Mouse (Mus musculus): ENCODE results near the gene Tnk2. TPM values are rescaled to one million over a fixed set of nuclear protein-coding genes. Genes with fewer than 3 reads are reported as not detected.
A peak's percentile ranks its signal among the peaks of the same experiment; 100 is the strongest.

Gene Tnk2
- total RNA-seq, 1 experiment, result 47.1 TPM

DNA sequence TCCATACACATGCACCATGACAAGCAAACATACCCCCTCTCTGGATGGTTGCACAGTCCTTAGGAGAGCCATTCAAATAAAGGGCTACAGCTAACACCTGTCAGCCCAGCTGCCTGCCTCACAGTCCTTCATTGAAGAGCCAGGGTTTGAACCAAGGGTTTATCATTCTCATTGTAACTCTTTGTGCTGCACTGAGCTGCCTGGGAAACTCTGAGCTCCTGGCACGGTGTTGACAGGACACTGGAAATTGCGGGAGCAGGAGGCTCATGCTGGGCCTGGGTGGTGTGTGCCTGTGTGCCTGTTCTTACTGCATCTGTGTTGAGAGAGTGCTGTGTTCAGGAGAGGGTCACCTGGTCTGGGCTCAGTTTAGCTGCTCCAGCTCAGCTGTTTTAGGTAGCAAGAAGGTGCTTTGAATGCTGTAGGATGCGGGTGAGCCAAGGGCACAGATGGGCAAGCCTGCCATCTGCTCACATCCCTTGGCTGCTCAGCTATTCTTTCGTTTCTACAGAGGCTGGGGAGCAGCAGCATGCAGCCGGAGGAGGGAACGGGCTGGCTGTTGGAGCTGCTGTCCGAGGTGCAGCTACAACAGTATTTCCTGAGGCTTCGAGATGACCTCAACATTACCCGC, 19.7 kb downstream of the Tnk2 start:
- Histone ChIP-seq H3K9ac (ENCODE audit: insufficient read depth, low read depth, low read length, poor library complexity, severe bottlenecking) (no peak overlapping the region), H3K27ac (ENCODE audit: insufficient read depth, low read depth, low read length, poor library complexity, severe bottlenecking) (no peak overlapping the region), H3K4me3 (ENCODE audit: insufficient read depth in 1 of 2, low read depth in 1 of 2, low read length in 2 of 2, poor library complexity in 1 of 2, severe bottlenecking in 1 of 2) (no peak overlapping the region), H3K9me3 (ENCODE audit: control insufficient read depth, insufficient read depth, low read depth, low read length) (no peaks in the 10 kb centered on the region), H3K36me3 (ENCODE audit: control insufficient read depth, insufficient read depth, low read length, poor library complexity, severe bottlenecking) (peaks cover 14% of the 10 kb centered on the region; the same call in 1 of the 2 replicates), H3K4me1 (ENCODE audit: control insufficient read depth in 2 of 2, insufficient read depth in 2 of 2, low read length in 2 of 2, poor library complexity in 1 of 2) (peaks cover 8 to 54% of the 10 kb centered on the region in 2 experiments; a peak in 3 of 4 replicates)
- TF ChIP-seq ZNF384 (IDR thresholded peaks at IDR 0.05; ENCODE audit: low read depth, low read length), result no peak
- TF ChIP-seq ZC3H11A (IDR thresholded peaks at IDR 0.05; ENCODE audit: borderline replicate concordance, low read depth, low read length), result no peak
- no peak for TF ChIP-seq MAFK (IDR thresholded peaks at IDR 0.05; ENCODE audit: insufficient read depth, low read depth, low read length)
- no peak for TF ChIP-seq CHD2 (IDR thresholded peaks at IDR 0.05; ENCODE audit: low read depth, low read length)
- TF ChIP-seq HCFC1 (IDR thresholded peaks at IDR 0.05; ENCODE audit: borderline replicate concordance, insufficient read depth, low read length), result no peak
- in situ Hi-C loops (cut with MboI; ENCODE audit: low sequenced_read_pairs in 2 of 2, unreplicated experiment in 2 of 2), result no loop called here
- no peak for DNase-seq (ENCODE audit: low read depth, low spot score)

- in situ Hi-C loops (cut with MboI; ENCODE audit: low sequenced_read_pairs in 2 of 2, unreplicated experiment in 2 of 2), result no loop called here
Measured at GRCm38 (mm10) chr16:32664211-32664610, 20.5 kb downstream of the Tnk2 start.

DNA sequence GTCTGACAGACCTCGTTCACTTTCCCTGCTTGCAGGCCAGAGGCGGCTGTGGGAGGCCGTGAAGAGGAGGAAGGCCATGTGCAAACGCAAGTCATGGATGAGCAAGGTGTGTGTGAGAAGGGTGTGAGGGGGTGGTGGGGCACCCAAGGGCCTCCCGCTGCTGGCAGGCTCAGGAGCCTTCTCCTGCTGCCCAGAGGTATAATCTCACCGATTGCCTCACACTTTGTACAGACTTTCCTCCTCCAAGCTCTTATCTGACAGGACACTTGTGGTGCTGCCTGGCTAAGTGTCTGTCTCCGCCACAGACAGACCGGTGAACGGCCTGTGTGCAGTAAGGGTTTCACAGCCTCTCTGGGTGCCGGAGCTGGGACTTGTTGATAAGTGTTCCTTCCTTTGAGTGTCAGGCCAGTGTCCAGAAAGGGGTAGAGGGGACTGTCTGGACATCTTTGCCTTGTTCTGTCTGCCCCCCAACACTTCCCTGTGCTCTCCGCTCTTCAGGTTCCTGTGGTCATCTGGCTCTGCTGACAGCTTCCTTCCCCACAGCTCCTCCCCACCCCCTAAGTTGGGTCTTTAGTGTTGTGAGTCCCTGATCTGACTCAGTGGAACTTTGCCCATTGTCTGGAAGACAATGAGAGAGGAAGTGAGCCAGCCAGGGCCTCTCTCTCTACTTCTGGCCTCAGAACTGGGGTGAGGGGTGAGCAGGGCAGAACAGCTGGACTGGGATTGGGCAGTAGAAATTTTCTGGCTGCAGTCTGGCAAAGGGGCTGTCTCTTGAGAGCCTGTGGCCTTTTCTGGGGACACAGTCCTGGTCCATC, 22.4 kb downstream of the Tnk2 start:
- in situ Hi-C loops (cut with MboI; ENCODE audit: low sequenced_read_pairs in 2 of 2, unreplicated experiment in 2 of 2), result no loop called here
- TF ChIP-seq ZNF384 (IDR thresholded peaks at IDR 0.05; ENCODE audit: low read depth, low read length) (no peak), ZC3H11A (IDR thresholded peaks at IDR 0.05; ENCODE audit: borderline replicate concordance, low read depth, low read length) (no peak), MAFK (IDR thresholded peaks at IDR 0.05; ENCODE audit: insufficient read depth, low read depth, low read length) (no peak), HCFC1 (IDR thresholded peaks at IDR 0.05; ENCODE audit: borderline replicate concordance, insufficient read depth, low read length) (no peak), CHD2 (IDR thresholded peaks at IDR 0.05; ENCODE audit: low read depth, low read length) (no peak)
- Histone ChIP-seq H3K4me1 (ENCODE audit: control insufficient read depth in 2 of 2, insufficient read depth in 2 of 2, low read length in 2 of 2, poor library complexity in 1 of 2) (peaks cover 8 to 43% of the 10 kb centered on the region in 2 experiments; a peak in 3 of 4 replicates), H3K27ac (ENCODE audit: insufficient read depth, low read depth, low read length, poor library complexity, severe bottlenecking) (peak overlapping the region; percentile 67), H3K9ac (ENCODE audit: insufficient read depth, low read depth, low read length, poor library complexity, severe bottlenecking) (no peak overlapping the region), H3K36me3 (ENCODE audit: control insufficient read depth, insufficient read depth, low read length, poor library complexity, severe bottlenecking) (peaks cover 33% of the 10 kb centered on the region), H3K4me3 (ENCODE audit: insufficient read depth in 1 of 2, low read depth in 1 of 2, low read length in 2 of 2, poor library complexity in 1 of 2, severe bottlenecking in 1 of 2) (peak overlapping the region in 1 of 2 experiments; percentile 12; a peak in 2 of 4 replicates), H3K9me3 (ENCODE audit: control insufficient read depth, insufficient read depth, low read depth, low read length) (no peaks in the 10 kb centered on the region)
- DNase-seq (ENCODE audit: low read depth, low spot score), result no peak

More at GRCm38 (mm10) chr16:32664211-32664610, 20.5 kb downstream of the Tnk2 start:
- Histone ChIP-seq H3K9ac (ENCODE audit: insufficient read depth, low read depth, low read length, poor library complexity, severe bottlenecking) (no peak overlapping the region), H3K4me1 (ENCODE audit: control insufficient read depth in 2 of 2, insufficient read depth in 2 of 2, low read length in 2 of 2, poor library complexity in 1 of 2) (peaks cover 8 to 53% of the 10 kb centered on the region in 2 experiments; a peak in 3 of 4 replicates), H3K27ac (ENCODE audit: insufficient read depth, low read depth, low read length, poor library complexity, severe bottlenecking) (no peak overlapping the region), H3K4me3 (ENCODE audit: insufficient read depth in 1 of 2, low read depth in 1 of 2, low read length in 2 of 2, poor library complexity in 1 of 2, severe bottlenecking in 1 of 2) (no peak overlapping the region), H3K9me3 (ENCODE audit: control insufficient read depth, insufficient read depth, low read depth, low read length) (no peaks in the 10 kb centered on the region), H3K36me3 (ENCODE audit: control insufficient read depth, insufficient read depth, low read length, poor library complexity, severe bottlenecking) (peaks cover 16% of the 10 kb centered on the region; the same call in 1 of the 2 replicates)
- no peak for TF ChIP-seq MAFK (IDR thresholded peaks at IDR 0.05; ENCODE audit: insufficient read depth, low read depth, low read length)
- TF ChIP-seq CHD2 (IDR thresholded peaks at IDR 0.05; ENCODE audit: low read depth, low read length), result no peak
- TF ChIP-seq ZNF384 (IDR thresholded peaks at IDR 0.05; ENCODE audit: low read depth, low read length), result no peak
- TF ChIP-seq ZC3H11A (IDR thresholded peaks at IDR 0.05; ENCODE audit: borderline replicate concordance, low read depth, low read length), result no peak
- no peak for TF ChIP-seq HCFC1 (IDR thresholded peaks at IDR 0.05; ENCODE audit: borderline replicate concordance, insufficient read depth, low read length)
- no peak for DNase-seq (ENCODE audit: low read depth, low spot score)

- H3K9me3 ChIP-seq (ENCODE audit: control insufficient read depth, insufficient read depth, low read depth, low read length), result no peaks in the 10 kb centered on the region
- H3K27ac ChIP-seq (ENCODE audit: insufficient read depth, low read depth, low read length, poor library complexity, severe bottlenecking), result peak overlapping the region; percentile 67
- no peak overlapping the region; a peak in 1 of 4 replicates for H3K4me3 ChIP-seq (ENCODE audit: insufficient read depth in 1 of 2, low read depth in 1 of 2, low read length in 2 of 2, poor library complexity in 1 of 2, severe bottlenecking in 1 of 2)
- in situ Hi-C loops (cut with MboI; ENCODE audit: low sequenced_read_pairs in 2 of 2, unreplicated experiment in 2 of 2), result no loop called here
- TF ChIP-seq CHD2 (IDR thresholded peaks at IDR 0.05; ENCODE audit: low read depth, low read length), result no peak
- no peak for TF ChIP-seq ZNF384 (IDR thresholded peaks at IDR 0.05; ENCODE audit: low read depth, low read length)
- no peak for DNase-seq (ENCODE audit: low read depth, low spot score)
- peaks cover 40% of the 10 kb centered on the region for H3K36me3 ChIP-seq (ENCODE audit: control insufficient read depth, insufficient read depth, low read length, poor library complexity, severe bottlenecking)
- peak overlapping the region; percentile 14; the same call in 1 of the 2 replicates for H3K9ac ChIP-seq (ENCODE audit: insufficient read depth, low read depth, low read length, poor library complexity, severe bottlenecking)
- H3K4me1 ChIP-seq (ENCODE audit: control insufficient read depth in 2 of 2, insufficient read depth in 2 of 2, low read length in 2 of 2, poor library complexity in 1 of 2), result peaks cover 8 to 45% of the 10 kb centered on the region in 2 experiments; a peak in 3 of 4 replicates
Measured at GRCm38 (mm10) chr16:32666671-32667551, 23.2 kb downstream of the Tnk2 start.

Data from ES-E14 (cell line).